Comparison of ENCODE assay signal across 10 mouse cellular contexts in genomic region chr6:136858420-136858819, GRCm38 (mm10). TPM values are rescaled to one million over a fixed set of nuclear protein-coding genes. Genes with fewer than 3 reads are reported as not detected.
DNase-seq lines count a peak whose midpoint lies in the region; ATAC-seq and TF ChIP-seq lines count a peak whose summit lies in the region.
"Had no signal": no experiment of that assay in that cellular context is flagged by ENCODE, and none has a peak within 500 bp of the region (broad histone marks: within the 10 kb centered on the region; RNA-seq: fewer than 3 reads in every experiment).

No protein-coding gene starts in this region.

- no peak for TF ChIP-seq CTCF in kidney, adult 2 months (conservative IDR thresholded peaks at IDR 0.05; ENCODE audit: insufficient read depth, insufficient read length, low read depth, low read length)
- TF ChIP-seq CTCF in stomach, postnatal 0 days (IDR thresholded peaks at IDR 0.05; ENCODE audit: low read depth) = no peak

- no peaks in the 10 kb centered on the region for H3K4me1 ChIP-seq in kidney, adult 2 months (ENCODE audit: control insufficient read depth, insufficient read depth, low read length)
- peaks cover 18% of the 10 kb centered on the region for H3K4me1 ChIP-seq in stomach, embryonic 15.5 days
- H3K4me1 ChIP-seq in stomach, postnatal 0 days (replicated peaks; ENCODE audit: control insufficient read depth, insufficient read depth) = peaks cover 3% of the 10 kb centered on the region; the same call in 1 of the 2 replicates
- H3K4me1 ChIP-seq in limb, embryonic 10.5 days = peaks cover 30% of the 10 kb centered on the region

- H3K9ac ChIP-seq in stomach, embryonic 15.5 days = no peak overlapping the region
- no peak overlapping the region for H3K9ac ChIP-seq in stomach, postnatal 0 days (ENCODE audit: low read length)

- TF ChIP-seq EP300 in stomach, postnatal 0 days (optimal IDR thresholded peaks at IDR 0.05) = no peak

- H3K4me3 ChIP-seq in kidney, adult 2 months (ENCODE audit: insufficient read depth, low read depth, low read length) = no peak overlapping the region
- no peak overlapping the region for H3K4me3 ChIP-seq in stomach, embryonic 15.5 days (replicated peaks)
- no peak overlapping the region for H3K4me3 ChIP-seq in stomach, postnatal 0 days (ENCODE audit: low read depth, low read length)
- H3K4me3 ChIP-seq in limb, embryonic 10.5 days = no peak overlapping the region

- H3K27ac ChIP-seq in kidney, adult 2 months (ENCODE audit: insufficient read depth, low read depth, low read length) = 0 out of 2 replicates have a peak overlapping the region, but pooled peaks have one; percentile 13
- 0 out of 2 replicates have a peak overlapping the region, but pooled peaks have one; percentile 84 for H3K27ac ChIP-seq in stomach, embryonic 15.5 days
- no peak overlapping the region for H3K27ac ChIP-seq in stomach, postnatal 0 days (replicated peaks)
- peak overlapping the region; percentile 42; the same call in 1 of the 2 replicates for H3K27ac ChIP-seq in limb, embryonic 10.5 days
- H3K27ac ChIP-seq: macrophage had no signal

- DNase-seq in kidney, adult 2 months = no peak
- DNase-seq in kidney, adult 8-10 months = no peak
- no peak for DNase-seq in stomach, postnatal 0 days (ENCODE audit: low spot score)
- DNase-seq in limb, embryonic 10.5 days (ENCODE audit: low spot score) = no peak
- no peak for DNase-seq in cerebellum, postnatal 4 days (ENCODE audit: low spot score in 2 of 2)
- no peak for DNase-seq in layer of hippocampus, postnatal 10 days (ENCODE audit: low spot score in 2 of 2)
- DNase-seq: cerebellum, adult 18-20 months had no signal

- H3K27me3 ChIP-seq in kidney, adult 2 months (replicated peaks; ENCODE audit: control insufficient read depth, insufficient read depth, low read length) = no peaks in the 10 kb centered on the region
- H3K27me3 ChIP-seq in stomach, embryonic 15.5 days (replicated peaks) = no peaks in the 10 kb centered on the region
- no peaks in the 10 kb centered on the region for H3K27me3 ChIP-seq in stomach, postnatal 0 days (ENCODE audit: control insufficient read depth, insufficient read depth, low read length)
- no peaks in the 10 kb centered on the region for H3K27me3 ChIP-seq in limb, embryonic 10.5 days (ENCODE audit: low read depth, poor library complexity, severe bottlenecking)

- no peak for TF ChIP-seq POLR2A in kidney, adult 2 months (IDR thresholded peaks at IDR 0.05; ENCODE audit: low read depth, low read length)

- no peaks in the 10 kb centered on the region for H3K9me3 ChIP-seq in stomach, embryonic 15.5 days
- no peaks in the 10 kb centered on the region for H3K9me3 ChIP-seq in stomach, postnatal 0 days (ENCODE audit: control insufficient read depth, low read length)
- no peaks in the 10 kb centered on the region for H3K9me3 ChIP-seq in limb, embryonic 10.5 days (replicated peaks)

- no peak overlapping the region for H3K4me2 ChIP-seq in stomach, embryonic 15.5 days
- no peak overlapping the region for H3K4me2 ChIP-seq in stomach, postnatal 0 days (replicated peaks; ENCODE audit: low read depth)

- ATAC-seq in stomach, embryonic 15.5 days (ENCODE audit: insufficient read depth, low FRiP score, low read depth) = no peak
- no peak for ATAC-seq in stomach, postnatal 0 days (ENCODE audit: low FRiP score, low TSS enrichment)

- no peaks in the 10 kb centered on the region for H3K36me3 ChIP-seq in kidney, adult 2 months (ENCODE audit: control insufficient read depth, insufficient read depth, low read length)
- no peaks in the 10 kb centered on the region for H3K36me3 ChIP-seq in stomach, embryonic 15.5 days
- no peaks in the 10 kb centered on the region for H3K36me3 ChIP-seq in stomach, postnatal 0 days (ENCODE audit: control insufficient read depth, insufficient read depth, low read length)
- H3K36me3 ChIP-seq in limb, embryonic 10.5 days = no peaks in the 10 kb centered on the region

- 69% methylated on average over 8 of the region's 8 CpGs for WGBS in kidney, adult 2 months
- 55% methylated on average over 8 of the region's 8 CpGs for WGBS in stomach, embryonic 15.5 days
- 42% methylated on average over 8 of the region's 8 CpGs for WGBS in stomach, postnatal 0 days
- WGBS in limb, embryonic 10.5 days = 79% methylated on average over 8 of the region's 8 CpGs

RNA-seq across cellular contexts. Expression of gene Art4, which starts 0.9 kb away (rescaled TPM):
- 4.9 TPM in 2 replicates for polyA plus RNA-seq in kidney, adult 2 months (2012; rRNA removed)
- polyA plus RNA-seq in stomach, embryonic 15.5 days (2015; fragmentation: Nextera tagmentation; extraction: Ambion mirVana) = 5.5 and 7.7 TPM in 2 replicates
- 3.2 and 3.3 TPM in 2 replicates for polyA plus RNA-seq in stomach, postnatal 0 days (2015; fragmentation: Nextera tagmentation; extraction: Ambion mirVana)
- polyA plus RNA-seq in limb, embryonic 10.5 days (2016; fragmentation: Nextera tagmentation; extraction: Ambion mirVana) = 1.8 and 2.4 TPM in 2 replicates
- total RNA-seq in layer of hippocampus, postnatal 10 days (2021) = under 1 TPM in 1 of 2 experiments, not detected in 1; 0.23 TPM
- polyA plus RNA-seq: macrophage had no signal

RNA-seq across cellular contexts. Expression of gene Mgp, which starts 17.2 kb away (rescaled TPM):
- 725 and 868 TPM in 2 replicates for polyA plus RNA-seq in kidney, adult 2 months (2012; rRNA removed)
- polyA plus RNA-seq in stomach, embryonic 15.5 days (2015; fragmentation: Nextera tagmentation; extraction: Ambion mirVana) = 150 and 225 TPM in 2 replicates
- polyA plus RNA-seq in stomach, postnatal 0 days (2015; fragmentation: Nextera tagmentation; extraction: Ambion mirVana) = 392 and 473 TPM in 2 replicates
- polyA plus RNA-seq in limb, embryonic 10.5 days (2016; fragmentation: Nextera tagmentation; extraction: Ambion mirVana) = 1.2 and 3.2 TPM in 2 replicates
- total RNA-seq in layer of hippocampus, postnatal 10 days (2021) = 10 to 100 TPM; 15.1 to 26.3 TPM
- polyA plus RNA-seq: macrophage had no signal

RNA-seq across cellular contexts. Expression of gene Smco3, which starts 23.2 kb away (rescaled TPM):
- 0.59 and 0.81 TPM in 2 replicates for polyA plus RNA-seq in kidney, adult 2 months (2012; rRNA removed)
- polyA plus RNA-seq in stomach, embryonic 15.5 days (2015; fragmentation: Nextera tagmentation; extraction: Ambion mirVana) = 1.0 and 1.9 TPM in 2 replicates
- polyA plus RNA-seq in stomach, postnatal 0 days (2015; fragmentation: Nextera tagmentation; extraction: Ambion mirVana) = 0.56 and 0.63 TPM in 2 replicates
- not detected in 2 replicates for polyA plus RNA-seq in limb, embryonic 10.5 days (2016; fragmentation: Nextera tagmentation; extraction: Ambion mirVana)
- total RNA-seq in layer of hippocampus, postnatal 10 days (2021) = 1 to 10 TPM; 2.7 to 3.5 TPM
- total RNA-seq: heart, postnatal 14 days had no signal

RNA-seq across cellular contexts. Expression of gene Wbp11, which starts 30.4 kb away (rescaled TPM):
- 28.3 and 28.6 TPM in 2 replicates for polyA plus RNA-seq in kidney, adult 2 months (2012; rRNA removed)
- polyA plus RNA-seq in stomach, embryonic 15.5 days (2015; fragmentation: Nextera tagmentation; extraction: Ambion mirVana) = 83.7 and 93.7 TPM in 2 replicates
- polyA plus RNA-seq in stomach, postnatal 0 days (2015; fragmentation: Nextera tagmentation; extraction: Ambion mirVana) = 39.8 and 42.8 TPM in 2 replicates
- polyA plus RNA-seq in limb, embryonic 10.5 days (2016; fragmentation: Nextera tagmentation; extraction: Ambion mirVana) = 164 and 168 TPM in 2 replicates
- total RNA-seq in layer of hippocampus, postnatal 10 days (2021) = 100 to 1,000 TPM; 109 to 110 TPM

RNA-seq across cellular contexts. Expression of gene BC049715, which starts 31.0 kb away (rescaled TPM):
- 0.99 and 1.3 TPM in 2 replicates for polyA plus RNA-seq in kidney, adult 2 months (2012; rRNA removed)
- 1.2 and 1.5 TPM in 2 replicates for polyA plus RNA-seq in stomach, embryonic 15.5 days (2015; fragmentation: Nextera tagmentation; extraction: Ambion mirVana)
- 0.46 and 0.96 TPM in 2 replicates for polyA plus RNA-seq in stomach, postnatal 0 days (2015; fragmentation: Nextera tagmentation; extraction: Ambion mirVana)
- 1.3 and 1.4 TPM in 2 replicates for polyA plus RNA-seq in limb, embryonic 10.5 days (2016; fragmentation: Nextera tagmentation; extraction: Ambion mirVana)
- total RNA-seq in layer of hippocampus, postnatal 10 days (2021) = 1 to 10 TPM; 3.1 to 4.9 TPM

Comparison
In these comparisons a context has a peak if more than half of its experiments do, and no peak if none do; other contexts are left out.
1. RNA of gene Mgp, which starts 17.2 kb away (polyA plus RNA-seq): 725 to 868 TPM in kidney, adult 2 months, 392 to 473 TPM in stomach, postnatal 0 days and 150 to 225 TPM in stomach, embryonic 15.5 days; 1.2 to 3.2 TPM in limb, embryonic 10.5 days; every median in the first group is over 10 times any median in the second.